Mouse (Mus musculus) cerebellum, adult 2 months (tissue): ENCODE measurements around the gene Sqstm1. TPM values are rescaled to one million over a fixed set of nuclear protein-coding genes. Genes with fewer than 3 reads are reported as not detected.

ENCODE experiments used
- DNase-seq, 2 experiments: peaks; one replicate each; pipeline ENCODE4 v3.0.0; 2021
- H3K27ac ChIP-seq: fragments of 200-500 bp; 2 replicates; pipeline ENCODE4 v1.5.1; 2012; ENCODE audit warnings: low read length, control low read depth, inconsistent platforms; ENCODE audit not compliant: insufficient read depth
- H3K27me3 ChIP-seq: fragments of 200-500 bp; 2 replicates; pipeline ENCODE4 v1.6.1; 2012; ENCODE audit warnings: inconsistent platforms, mild to moderate bottlenecking, low read length, moderate library complexity; ENCODE audit not compliant: control insufficient read depth, insufficient read depth
- H3K4me1 ChIP-seq: fragments of 200-500 bp; 2 replicates; pipeline ENCODE4 v1.6.1; 2011; ENCODE audit warnings: low read length; ENCODE audit not compliant: control insufficient read depth, insufficient read depth
- H3K4me3 ChIP-seq: fragments of 200-500 bp; replicated peaks from 2 replicates; pipeline ENCODE3; 2011; ENCODE audit warnings: mild to moderate bottlenecking, low read depth, low read length, control low read depth; ENCODE audit not compliant: insufficient read depth
- CTCF ChIP-seq: fragments of 200-500 bp; IDR thresholded peaks from 2 replicates; pipeline ENCODE4 v1.5.1; 2011; ENCODE audit warnings: low read depth, mild to moderate bottlenecking, control low read depth, low read length, moderate library complexity, borderline replicate concordance; ENCODE audit not compliant: insufficient read depth
- POLR2A ChIP-seq: fragments of 200-500 bp; IDR thresholded peaks from 2 replicates; pipeline ENCODE4 v1.6.1; 2011; ENCODE audit warnings: low read length, control low read depth, borderline replicate concordance; ENCODE audit not compliant: insufficient read depth
- WGBS: fragments of 180-500 bp; shearing (Covaris S2); methylation state at CpG from one replicate; pipeline ENCODE4 v1.1.7; 2018; 5-methylcytosine and 5-hydroxymethylcytosine counted together
- polyA plus RNA-seq: library from polyadenylated mRNA; depleted of rRNA; stranded (reverse); fragments of >200 nt; gene quantifications from 2 replicates; pipeline ENCODE4 v1.2.3, GENCODE M21; 2012

Gene Sqstm1
- polyA plus RNA-seq, 1 experiment, result 377 TPM

GRCm38 (mm10) chr11:50245269-50245668 is 34.6 kb upstream of the Sqstm1 start:
- Histone ChIP-seq H3K27ac (no peak overlapping the region), H3K27me3 (no peaks in the 10 kb centered on the region), H3K4me3 (no peak overlapping the region), H3K4me1 (peaks cover 5% of the 10 kb centered on the region; the same call in 1 of the 2 replicates)
- TF ChIP-seq CTCF (no peak), POLR2A (no peak)
- WGBS, result 75% methylated on average over 5 of the region's 5 CpGs
- no peak for DNase-seq

DNA sequence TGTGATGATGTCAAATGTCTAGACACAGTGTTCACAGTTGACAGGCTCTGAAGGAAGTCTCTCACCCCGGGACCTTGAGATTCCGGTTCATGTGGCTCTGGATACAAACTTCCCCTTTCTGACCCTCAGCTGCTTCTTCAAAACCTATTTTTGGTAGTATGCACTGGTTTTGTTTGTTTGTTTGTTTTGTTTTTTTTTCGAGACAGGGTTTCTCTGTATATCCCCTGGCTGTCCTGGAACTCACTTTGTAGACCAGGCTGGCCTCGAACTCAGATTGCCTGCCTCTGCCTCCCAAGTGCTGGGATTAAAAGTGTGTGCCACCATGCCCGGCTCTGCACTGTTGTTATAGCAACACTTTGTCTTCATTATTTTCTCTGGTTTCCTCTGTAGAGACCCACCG is 33.3 kb upstream of the Sqstm1 start:
- Histone ChIP-seq H3K27ac (no peak overlapping the region), H3K4me3 (no peak overlapping the region), H3K4me1 (peaks cover 5% of the 10 kb centered on the region; the same call in 1 of the 2 replicates), H3K27me3 (no peaks in the 10 kb centered on the region)
- no peak for DNase-seq
- 79% methylated on average over 6 of the region's 6 CpGs for WGBS
- TF ChIP-seq POLR2A (no peak), CTCF (no peak)

GRCm38 (mm10) chr11:50240235-50240911 is 29.7 kb upstream of the Sqstm1 start:
- Histone ChIP-seq H3K4me1 (peaks cover 6% of the 10 kb centered on the region; the same call in 1 of the 2 replicates), H3K27me3 (no peaks in the 10 kb centered on the region), H3K27ac (no peak overlapping the region), H3K4me3 (no peak overlapping the region)
- TF ChIP-seq CTCF (no peak), POLR2A (no peak)
- no peak for DNase-seq
- WGBS, result 94% methylated on average over 7 of the region's 7 CpGs

GRCm38 (mm10) chr11:50238821-50239791 is 28.5 kb upstream of the Sqstm1 start:
- TF ChIP-seq POLR2A (no peak), CTCF (no peak)
- H3K4me1 ChIP-seq, result peaks cover 6% of the 10 kb centered on the region; the same call in 1 of the 2 replicates
- H3K27ac ChIP-seq, result no peak overlapping the region
- H3K27me3 ChIP-seq, result no peaks in the 10 kb centered on the region
- DNase-seq, result no peak
- 95% methylated on average over 9 of the region's 9 CpGs for WGBS
- H3K4me3 ChIP-seq, result no peak overlapping the region

- TF ChIP-seq CTCF (no peak), POLR2A (no peak)
- 77% methylated on average over 10 of the region's 10 CpGs for WGBS
- Histone ChIP-seq H3K4me1 (peaks cover 6% of the 10 kb centered on the region; the same call in 1 of the 2 replicates), H3K27me3 (no peaks in the 10 kb centered on the region), H3K4me3 (no peak within 1 kb of the TSS), H3K27ac (no peak within 1 kb of the TSS)
- no peak for DNase-seq
Measured at GRCm38 (mm10) chr11:50238324-50238723, 27.7 kb upstream of the Sqstm1 start, which contains the start of gene Ltc4s. Ltc4s (minus strand) TSS chr11:50238616.

GRCm38 (mm10) chr11:50236937-50237835 is 26.6 kb upstream of the Sqstm1 start:
- WGBS, result 8% methylated on average over 66 of the region's 66 CpGs
- no peak for DNase-seq
- peaks cover 6% of the 10 kb centered on the region; the same call in 1 of the 2 replicates for H3K4me1 ChIP-seq
- TF ChIP-seq CTCF, result no peak
- no peak for TF ChIP-seq POLR2A
- no peak overlapping the region for H3K27ac ChIP-seq
- H3K4me3 ChIP-seq, result peak overlapping the region; percentile 68
- H3K27me3 ChIP-seq, result no peaks in the 10 kb centered on the region

DNA sequence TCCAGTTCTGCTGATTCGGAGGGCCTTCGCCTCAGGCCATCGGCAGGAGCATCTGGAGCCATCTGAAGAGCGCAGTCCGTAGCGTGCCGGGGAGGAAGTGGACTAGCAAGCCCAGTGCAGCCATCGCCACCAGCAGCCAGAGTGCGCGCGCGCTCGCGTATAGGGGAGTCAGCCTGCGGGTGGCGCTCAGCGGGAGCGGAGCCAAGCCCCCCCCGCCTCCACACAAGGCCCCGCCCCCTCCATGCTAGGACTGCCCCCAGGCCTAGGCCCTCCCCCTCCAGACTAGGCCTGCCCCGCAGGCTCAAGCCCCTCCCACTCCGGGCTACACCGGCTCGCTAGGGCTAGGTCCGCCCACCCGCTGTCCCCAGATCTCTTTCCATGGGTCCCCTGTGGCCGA is 25.9 kb upstream of the Sqstm1 start:
- TF ChIP-seq CTCF, result peak; percentile 17; the same call in 1 of the 2 replicates
- TF ChIP-seq POLR2A, result no peak
- peaks cover 6% of the 10 kb centered on the region; the same call in 1 of the 2 replicates for H3K4me1 ChIP-seq
- H3K27ac ChIP-seq, result no peak overlapping the region
- peak overlapping the region; percentile 68 for H3K4me3 ChIP-seq
- under 1% methylated on average over 27 of the region's 27 CpGs for WGBS
- no peaks in the 10 kb centered on the region for H3K27me3 ChIP-seq
- DNase-seq, result peak; percentile 72 to 78
